In the genomic region with DNA sequence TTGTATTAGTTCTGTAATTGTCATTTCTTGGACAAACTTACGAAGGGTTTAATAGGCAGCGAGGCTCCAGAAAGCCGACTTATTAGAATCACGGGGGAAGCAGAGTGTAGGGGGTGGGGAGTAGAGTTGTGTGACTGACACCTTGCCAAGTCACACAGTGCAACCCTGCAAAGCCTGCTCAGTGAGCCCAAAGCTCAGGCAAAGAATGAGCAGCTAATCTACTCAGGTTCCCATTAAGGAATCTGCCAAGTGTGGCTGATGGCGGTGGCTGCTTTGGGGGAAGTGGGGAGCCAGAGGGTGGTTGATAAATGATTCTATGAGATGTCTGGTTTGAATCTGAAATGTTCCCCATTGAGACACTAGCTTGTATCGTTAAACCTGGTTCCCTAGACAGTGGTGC, we compare ENCODE assay signal across 12 mouse cellular contexts. TPM values are rescaled to one million over a fixed set of nuclear protein-coding genes. Genes with fewer than 3 reads are reported as not detected.
DNase-seq lines count a peak whose midpoint lies in the region; ATAC-seq and TF ChIP-seq lines count a peak whose summit lies in the region.
"Had no signal": no experiment of that assay in that cellular context is flagged by ENCODE, and none has a peak within 500 bp of the region (broad histone marks: within the 10 kb centered on the region; RNA-seq: fewer than 3 reads in every experiment).

No protein-coding gene starts in this region.

- no peaks in the 10 kb centered on the region for H3K27me3 ChIP-seq in hindbrain, embryonic 13.5 days
- H3K27me3 ChIP-seq in hindbrain, embryonic 10.5 days (ENCODE audit: insufficient read depth, poor library complexity, severe bottlenecking): no peaks in the 10 kb centered on the region
- no peaks in the 10 kb centered on the region for H3K27me3 ChIP-seq in stomach, postnatal 0 days (ENCODE audit: control insufficient read depth, insufficient read depth, low read length)
- H3K27me3 ChIP-seq: liver, embryonic 13.5 days had no signal

- no peaks in the 10 kb centered on the region for H3K9me3 ChIP-seq in hindbrain, embryonic 13.5 days
- H3K9me3 ChIP-seq in hindbrain, embryonic 10.5 days: no peaks in the 10 kb centered on the region
- no peaks in the 10 kb centered on the region for H3K9me3 ChIP-seq in stomach, postnatal 0 days (ENCODE audit: control insufficient read depth, low read length)
- H3K9me3 ChIP-seq: liver, embryonic 13.5 days had no signal

- H3K9ac ChIP-seq in hindbrain, embryonic 13.5 days: no peak overlapping the region
- H3K9ac ChIP-seq in stomach, postnatal 0 days (ENCODE audit: low read length): no peak overlapping the region
- H3K9ac ChIP-seq: liver, embryonic 13.5 days had no signal

- TF ChIP-seq EP300 in stomach, postnatal 0 days (optimal IDR thresholded peaks at IDR 0.05): no peak

- DNase-seq in hindbrain, embryonic 10.5 days (ENCODE audit: low spot score): no peak
- DNase-seq in urinary bladder, postnatal 14 days (ENCODE audit: low spot score): peak; percentile 35
- no peak for DNase-seq in urinary bladder, postnatal 4 days (ENCODE audit: low spot score in 2 of 2)
- DNase-seq in kidney, postnatal 10 days: peak; percentile 27
- peak; percentile 78 for DNase-seq in stomach, postnatal 0 days (ENCODE audit: low spot score)
- no peak for DNase-seq in layer of hippocampus, adult 2 months (ENCODE audit: low spot score in 2 of 2)
- no peak for DNase-seq in left cerebral cortex, postnatal 25 days (ENCODE audit: low spot score in 2 of 2)
- DNase-seq: heart, adult 11 months; heart, postnatal 14 days; liver, embryonic 13.5 days; thymus, adult 18-20 months had no signal

- H3K4me2 ChIP-seq in hindbrain, embryonic 13.5 days: no peak overlapping the region
- no peak overlapping the region for H3K4me2 ChIP-seq in stomach, postnatal 0 days (replicated peaks; ENCODE audit: low read depth)
- H3K4me2 ChIP-seq: liver, embryonic 13.5 days had no signal

- no peak overlapping the region for H3K4me3 ChIP-seq in hindbrain, embryonic 13.5 days
- no peak overlapping the region for H3K4me3 ChIP-seq in hindbrain, embryonic 10.5 days
- H3K4me3 ChIP-seq in stomach, postnatal 0 days (ENCODE audit: low read depth, low read length): no peak overlapping the region
- H3K4me3 ChIP-seq in layer of hippocampus, adult 2 months: no peak overlapping the region; the same call in 1 of the 2 replicates
- H3K4me3 ChIP-seq: liver, embryonic 13.5 days had no signal

- no peaks in the 10 kb centered on the region for H3K36me3 ChIP-seq in hindbrain, embryonic 13.5 days
- H3K36me3 ChIP-seq in hindbrain, embryonic 10.5 days: peaks cover 9% of the 10 kb centered on the region; the same call in 1 of the 2 replicates
- H3K36me3 ChIP-seq in stomach, postnatal 0 days (ENCODE audit: control insufficient read depth, insufficient read depth, low read length): no peaks in the 10 kb centered on the region
- H3K36me3 ChIP-seq: liver, embryonic 13.5 days had no signal

- no peak overlapping the region for H3K27ac ChIP-seq in hindbrain, embryonic 13.5 days
- H3K27ac ChIP-seq in hindbrain, embryonic 10.5 days: no peak overlapping the region
- 0 out of 2 replicates have a peak overlapping the region, but pooled peaks have one; percentile 14 for H3K27ac ChIP-seq in stomach, postnatal 0 days (replicated peaks)
- no peak overlapping the region for H3K27ac ChIP-seq in layer of hippocampus, adult 2 months
- H3K27ac ChIP-seq: liver, embryonic 13.5 days had no signal

- H3K4me1 ChIP-seq in hindbrain, embryonic 13.5 days (replicated peaks): peaks cover 6% of the 10 kb centered on the region; the same call in 1 of the 2 replicates
- no peaks in the 10 kb centered on the region for H3K4me1 ChIP-seq in hindbrain, embryonic 10.5 days (replicated peaks)
- no peaks in the 10 kb centered on the region for H3K4me1 ChIP-seq in stomach, postnatal 0 days (replicated peaks; ENCODE audit: control insufficient read depth, insufficient read depth)

- intact Hi-C loops in left cerebral cortex, postnatal 25 days (cut with DNase I): no loop called here

- WGBS in hindbrain, embryonic 13.5 days: 63% methylated on average over 6 of the region's 6 CpGs
- WGBS in hindbrain, embryonic 10.5 days: 82% methylated on average over 6 of the region's 6 CpGs
- 31% methylated on average over 6 of the region's 6 CpGs for WGBS in stomach, postnatal 0 days

- no peak for TF ChIP-seq CTCF in stomach, postnatal 0 days (IDR thresholded peaks at IDR 0.05; ENCODE audit: low read depth)
- TF ChIP-seq CTCF in layer of hippocampus, adult 2 months (conservative IDR thresholded peaks at IDR 0.05): no peak

- peak; percentile 65; the same call in 1 of the 2 replicates for ATAC-seq in hindbrain, embryonic 13.5 days (ENCODE audit: low FRiP score)
- peak; percentile 87 for ATAC-seq in stomach, postnatal 0 days (ENCODE audit: low FRiP score, low TSS enrichment)

RNA-seq across cellular contexts. Expression of gene Iqgap2, which starts 11.1 kb away (rescaled TPM):
- polyA plus RNA-seq in hindbrain, embryonic 13.5 days (2015; fragmentation: Nextera tagmentation; extraction: Ambion mirVana): 5.4 and 5.9 TPM in 2 replicates
- polyA plus RNA-seq in hindbrain, embryonic 10.5 days (2016; fragmentation: Nextera tagmentation; extraction: Ambion mirVana): 10.5 and 12.1 TPM in 2 replicates
- polyA plus RNA-seq in stomach, postnatal 0 days (2015; fragmentation: Nextera tagmentation; extraction: Ambion mirVana): 15.3 and 16.5 TPM in 2 replicates
- total RNA-seq in layer of hippocampus, adult 2 months (2021): 10 to 100 TPM; 95.2 to 97.7 TPM
- total RNA-seq in left cerebral cortex, postnatal 25 days (2021): 10 to 100 TPM; 16.8 to 19.0 TPM

Comparison
In these comparisons a context has a peak if more than half of its experiments do, and no peak if none do; other contexts are left out.
1. DNase-seq: peak in urinary bladder, postnatal 14 days (single experiment), kidney, postnatal 10 days (single experiment) and stomach, postnatal 0 days (single experiment); none in hindbrain, embryonic 10.5 days (single experiment), urinary bladder, postnatal 4 days (0 of 2), layer of hippocampus, adult 2 months (0 of 2) and left cerebral cortex, postnatal 25 days (0 of 2).